Mouse (Mus musculus) cerebral cortex, adult 2 months (tissue): Measurements from ENCODE around the gene Primpol.

ENCODE experiments used
- WGBS: fragments of 180-500 bp; shearing (Covaris S2); methylation state at CpG from one replicate; pipeline ENCODE4 v1.1.7; 2018; 5-methylcytosine and 5-hydroxymethylcytosine counted together

Gene Primpol

GRCm38 (mm10) chr8:46616879-46617689 lies at the start of gene Primpol, which contains the start of gene Casp3:
Primpol (minus strand) TSS chr8:46617212.
Casp3 (plus strand) TSS chr8:46617291.
- WGBS, result 2% methylated on average over 53 of the region's 54 CpGs

- WGBS, result 90% methylated on average over 2 of the region's 2 CpGs
These were observed 38.9 kb upstream of the Primpol start for GRCm38 (mm10) chr8:46655919-46656318.

- 59% methylated on average over 9 of the region's 9 CpGs for WGBS
These were observed 34.9 kb upstream of the Primpol start for GRCm38 (mm10) chr8:46651872-46652271.

DNA sequence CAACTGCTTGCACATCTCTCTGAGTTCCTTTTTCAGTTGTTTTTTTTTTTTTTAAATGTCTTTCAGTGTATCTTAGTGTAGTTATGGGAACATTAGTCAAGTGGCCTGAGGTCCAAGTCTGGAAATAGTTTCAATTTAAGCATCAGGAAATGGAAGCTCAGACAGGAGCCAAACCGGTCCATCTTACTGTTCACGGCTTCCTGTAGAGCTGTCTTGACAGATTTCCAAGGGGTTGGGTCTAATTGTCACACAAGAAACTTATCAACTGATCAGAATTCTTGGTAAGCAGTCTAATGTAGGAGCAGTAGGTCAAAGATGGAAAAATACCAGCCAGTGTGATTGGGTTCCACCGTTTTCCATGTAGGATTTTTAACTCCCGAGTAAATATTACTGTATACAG lies 31.4 kb upstream of the Primpol start:
- WGBS, result 82% methylated on average over 4 of the region's 4 CpGs

- 91% methylated on average over 5 of the region's 5 CpGs for WGBS
These were observed 24.3 kb upstream of the Primpol start for GRCm38 (mm10) chr8:46641272-46641671.

DNA sequence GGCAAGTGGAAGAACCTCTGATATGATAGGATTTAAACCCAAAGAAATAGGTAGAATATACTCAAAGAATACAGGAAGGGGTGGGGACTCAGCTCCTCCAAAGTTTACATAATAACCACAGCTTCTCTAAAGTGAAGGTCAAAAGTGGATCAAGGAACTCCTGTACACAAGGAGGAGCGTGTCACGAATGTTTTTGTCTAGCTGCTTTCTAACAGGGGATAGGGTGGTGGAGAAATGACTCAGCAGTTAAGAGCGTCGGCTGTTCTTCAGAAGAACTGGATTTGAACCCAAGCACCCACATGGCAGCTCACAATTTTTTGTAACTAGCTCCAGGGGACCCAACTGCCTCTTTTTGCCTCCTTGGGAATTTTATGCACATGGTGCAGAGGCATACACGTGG lies 22.8 kb upstream of the Primpol start:
- 59% methylated on average over 5 of the region's 5 CpGs for WGBS

- 26% methylated on average over 6 of the region's 6 CpGs for WGBS
These were observed 22.1 kb upstream of the Primpol start for GRCm38 (mm10) chr8:46639010-46639571.

GRCm38 (mm10) chr8:46630932-46631331 lies 13.9 kb upstream of the Primpol start:
- 97% methylated on average over 4 of the region's 4 CpGs for WGBS

- WGBS, result 99% methylated on average over 3 of the region's 3 CpGs
These were observed 13.4 kb upstream of the Primpol start for GRCm38 (mm10) chr8:46630422-46630821.

DNA sequence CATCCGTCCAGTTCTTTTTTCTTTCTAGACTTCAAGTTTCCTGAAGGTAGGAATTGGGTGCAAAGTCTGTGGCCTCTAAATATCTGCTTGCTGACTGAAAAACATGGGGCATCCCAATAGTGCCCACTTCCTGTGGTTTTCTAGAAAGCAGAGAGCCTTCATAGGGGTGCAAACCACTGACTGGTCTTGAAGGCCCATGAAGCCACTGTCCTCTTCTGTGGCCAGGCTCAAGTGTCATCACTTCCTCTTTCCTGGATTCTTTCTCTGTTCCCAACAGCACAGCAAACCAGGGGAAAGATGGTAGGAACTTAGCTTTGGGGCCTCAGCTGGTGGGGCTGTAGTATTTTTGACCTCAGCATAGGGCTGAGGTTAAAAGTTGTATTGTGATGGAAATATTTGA lies 11.6 kb upstream of the Primpol start:
- 94% methylated on average over 1 of the region's 1 CpGs for WGBS

DNA sequence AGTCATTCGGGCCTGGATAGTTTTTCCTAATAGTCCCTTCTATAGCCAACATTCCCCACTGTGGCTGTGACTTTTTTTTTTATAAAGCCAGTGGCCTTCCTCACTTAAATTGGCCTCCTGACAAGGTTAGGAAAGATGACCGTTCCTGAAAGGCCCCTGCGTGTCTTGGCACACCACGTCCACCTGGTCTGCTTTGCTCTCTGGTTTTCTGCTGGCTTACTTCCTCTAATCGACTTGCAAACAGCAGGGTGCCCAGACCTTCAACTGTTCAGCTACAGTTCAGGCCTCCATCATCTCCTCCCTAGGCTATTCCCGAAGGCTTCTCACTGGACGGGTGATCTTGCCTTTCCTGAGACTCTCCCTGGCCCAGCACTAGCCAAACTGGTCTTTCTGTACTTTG lies 10.9 kb upstream of the Primpol start:
- WGBS, result 65% methylated on average over 7 of the region's 7 CpGs

- WGBS, result 82% methylated on average over 5 of the region's 5 CpGs
These were observed 9.6 kb upstream of the Primpol start for GRCm38 (mm10) chr8:46626642-46627041.

DNA sequence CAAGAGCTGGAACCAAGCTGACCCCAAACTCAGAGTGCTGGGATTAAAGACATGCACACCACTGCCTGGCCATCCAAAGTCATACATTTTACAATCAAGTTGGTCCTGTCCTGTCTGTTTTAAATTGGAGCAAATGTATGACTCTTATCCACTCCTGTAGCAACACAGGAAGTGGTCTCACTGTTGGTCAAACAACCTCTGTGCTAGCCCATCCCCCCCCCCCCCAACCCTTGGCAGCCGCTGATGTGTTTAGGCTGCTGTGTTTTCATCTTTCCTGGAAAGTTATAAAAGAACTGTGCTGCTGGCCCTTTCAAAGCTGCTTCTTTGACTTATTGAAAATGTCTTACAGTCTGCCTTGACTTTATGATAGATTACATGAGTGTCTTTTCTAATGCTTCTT lies 8.2 kb upstream of the Primpol start:
- WGBS, result 68% methylated on average over 1 of the region's 1 CpGs

- WGBS, result 59% methylated on average over 9 of the region's 9 CpGs
These were observed 5.6 kb upstream of the Primpol start for GRCm38 (mm10) chr8:46622446-46623270.

GRCm38 (mm10) chr8:46618639-46619320 lies 1.8 kb upstream of the Primpol start:
- 20% methylated on average over 10 of the region's 10 CpGs for WGBS

DNA sequence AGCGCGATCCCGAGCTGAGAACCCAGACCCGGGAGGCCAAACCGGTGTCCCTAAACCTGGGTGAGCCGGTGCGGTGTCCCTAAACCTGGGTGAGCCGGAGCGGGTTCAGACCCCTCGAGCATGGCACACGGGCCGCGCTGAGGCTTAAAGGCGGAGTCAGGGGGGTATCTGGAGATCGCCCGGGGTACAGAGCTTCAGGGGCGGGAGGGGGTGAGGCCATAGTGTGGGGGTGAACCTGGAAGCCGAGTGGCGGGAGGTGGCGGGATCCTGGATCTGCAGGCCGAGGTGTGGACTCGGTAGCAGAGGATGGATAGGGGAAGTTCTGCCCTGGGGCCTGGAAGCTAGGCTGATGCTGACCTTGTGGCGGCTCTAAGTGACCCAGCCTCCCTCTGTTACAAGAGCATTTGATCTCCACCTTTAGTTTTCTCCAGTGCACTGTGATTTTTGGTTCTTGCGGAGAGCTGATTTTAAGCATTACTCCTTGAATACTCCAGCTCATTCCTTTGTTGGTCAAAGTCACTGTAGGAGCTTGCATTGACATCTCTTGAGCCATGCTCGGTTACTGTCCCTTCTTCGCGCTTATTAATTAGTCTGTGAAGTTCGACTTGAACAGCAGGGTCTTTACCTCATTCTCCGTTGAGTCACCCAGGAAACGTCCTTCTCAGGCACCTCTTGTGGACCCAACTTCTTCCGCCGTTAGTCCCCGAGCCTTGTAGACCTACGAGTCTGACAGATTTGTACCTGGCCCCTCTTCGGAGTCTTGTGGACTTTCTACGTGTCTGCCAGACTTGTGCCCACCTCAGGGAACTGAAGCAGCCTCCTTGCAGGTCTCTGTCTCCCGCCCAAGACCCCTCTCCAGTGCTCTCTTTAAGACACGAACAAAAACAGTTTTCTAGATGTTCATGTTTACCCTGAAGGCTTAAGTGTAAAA lies 943 bp upstream of the Primpol start:
- 1% methylated on average over 38 of the region's 38 CpGs for WGBS

- 92% methylated on average over 8 of the region's 8 CpGs for WGBS
These were observed 1.1 kb downstream of the Primpol start for GRCm38 (mm10) chr8:46615936-46616335.

GRCm38 (mm10) chr8:46613377-46613776 lies 3.6 kb downstream of the Primpol start:
- 18% methylated on average over 4 of the region's 4 CpGs for WGBS

DNA sequence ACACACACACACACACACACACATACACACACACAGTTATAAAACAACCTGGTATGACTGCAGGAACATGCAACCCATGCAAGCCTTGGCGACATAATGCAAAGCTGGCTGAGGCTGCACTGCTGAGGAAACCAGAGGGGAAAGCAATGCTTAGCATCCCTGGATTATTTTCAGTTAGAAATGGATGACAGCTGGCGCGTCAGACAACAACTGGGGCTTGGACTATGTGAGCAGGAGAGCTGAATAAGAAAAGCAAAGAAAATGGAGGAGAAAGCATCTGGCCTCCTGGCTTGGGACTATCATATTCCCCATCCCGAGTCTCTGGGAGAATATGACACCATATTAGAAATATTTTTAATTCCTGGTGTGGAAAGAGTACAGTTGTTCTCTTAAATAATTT lies 4.1 kb downstream of the Primpol start:
- 65% methylated on average over 4 of the region's 4 CpGs for WGBS

DNA sequence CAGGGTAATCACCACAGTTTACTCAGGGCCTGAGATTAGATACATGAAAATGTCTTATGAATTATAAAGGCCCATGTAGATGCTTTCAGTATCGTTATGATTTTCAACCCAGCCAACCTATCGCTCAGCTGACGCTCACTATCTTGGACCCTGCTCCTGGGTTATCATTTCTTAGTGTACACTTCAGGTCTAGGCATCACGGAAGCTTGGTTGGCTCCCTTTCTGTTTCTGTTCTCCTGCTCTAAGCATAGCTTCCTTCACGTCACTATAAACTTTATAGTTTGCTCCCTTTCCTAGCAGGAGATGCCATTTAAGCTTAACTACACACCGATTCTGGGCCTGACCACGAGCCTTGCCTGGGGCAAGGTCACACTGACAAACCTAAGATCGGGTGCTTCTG lies 5.5 kb downstream of the Primpol start:
- 96% methylated on average over 8 of the region's 8 CpGs for WGBS

- WGBS, result 89% methylated on average over 1 of the region's 1 CpGs
These were observed 10.1 kb downstream of the Primpol start for GRCm38 (mm10) chr8:46606930-46607329.
